Mouse (Mus musculus) midbrain, embryonic 14.5 days (tissue): ENCODE data around the gene Pum1. TPM values are rescaled to one million over a fixed set of nuclear protein-coding genes. Genes with fewer than 3 reads are reported as not detected.
A peak's percentile ranks its signal among the peaks of the same experiment; 100 is the strongest.

ENCODE experiments used
- ATAC-seq: fragments of 200-750 bp; cut with Nextera tagmentation; 2 replicates; pipeline ENCODE4 v1.8.0; 2017; ENCODE audit warnings: moderate number of reproducible peaks, moderate library complexity; ENCODE audit not compliant: low FRiP score, low TSS enrichment
- DNase-seq: peaks from one replicate; pipeline ENCODE4 v3.0.0-alpha.2; 2015
- H3K27ac ChIP-seq: fragments of 300-500 bp; sonication (generic); replicated peaks from 2 replicates; pipeline ENCODE4 v1.5.1; 2014; ENCODE audit warnings: mild to moderate bottlenecking, low read depth, low read length, moderate library complexity
- H3K27me3 ChIP-seq: fragments of 300-500 bp; sonication (generic); 2 replicates; pipeline ENCODE4 v1.6.1; 2014; ENCODE audit warnings: low read length, control low read depth, mixed read lengths; ENCODE audit not compliant: control insufficient read depth, insufficient read depth
- H3K36me3 ChIP-seq: fragments of 300-500 bp; sonication (generic); 2 replicates; pipeline ENCODE4 v1.6.1; 2014; ENCODE audit warnings: low read length, control low read depth; ENCODE audit not compliant: control insufficient read depth, insufficient read depth
- H3K4me1 ChIP-seq: fragments of 300-500 bp; sonication (generic); 2 replicates; pipeline ENCODE4 v1.6.1; 2014; ENCODE audit warnings: mild to moderate bottlenecking, antibody characterized with exemption, low read length, control low read depth; ENCODE audit not compliant: control insufficient read depth, insufficient read depth
- H3K4me2 ChIP-seq: fragments of 300-500 bp; sonication (generic); 2 replicates; pipeline ENCODE4 v1.6.1; 2014; ENCODE audit warnings: mild to moderate bottlenecking, low read length, moderate library complexity
- H3K4me3 ChIP-seq: fragments of 300-500 bp; sonication (generic); replicated peaks from 2 replicates; pipeline ENCODE4 v1.5.1; 2014; ENCODE audit warnings: low read depth, low read length
- H3K9ac ChIP-seq: fragments of 300-500 bp; sonication (generic); replicated peaks from 2 replicates; pipeline ENCODE4 v1.6.1; 2014; ENCODE audit warnings: mild to moderate bottlenecking, low read length, moderate library complexity
- H3K9me3 ChIP-seq: fragments of 300-500 bp; sonication (generic); 2 replicates; pipeline ENCODE4 v1.6.1; 2016; ENCODE audit warnings: low read length, control low read depth, mixed read lengths; ENCODE audit not compliant: control insufficient read depth
- WGBS: fragments of 180-500 bp; shearing (Covaris S2); extraction: QIAGEN DNeasy Blood & Tissue Kit; methylation state at CpG from one replicate; pipeline ENCODE4 v1.1.7; 2014; 5-methylcytosine and 5-hydroxymethylcytosine counted together
- polyA plus RNA-seq: library from polyadenylated mRNA; unstranded; fragments of >200 nt; fragmentation: Nextera tagmentation; extraction: Ambion mirVana; gene quantifications from 2 replicates; pipeline ENCODE4 v1.2.1, GENCODE M21; 2014

The Pum1 gene
- polyA plus RNA-seq, 1 experiment from 2014 or later, result 116 TPM

- DNase-seq (no peak), ATAC-seq (no peak)
- Histone ChIP-seq H3K9ac (no peak overlapping the region), H3K36me3 (peaks cover 22% of the 10 kb centered on the region; the same call in 1 of the 2 replicates), H3K27ac (no peak overlapping the region), H3K27me3 (no peaks in the 10 kb centered on the region), H3K4me2 (no peak overlapping the region), H3K9me3 (no peaks in the 10 kb centered on the region), H3K4me1 (0 out of 2 replicates have a peak, but pooled peaks cover 2% of the 10 kb centered on the region), H3K4me3 (no peak overlapping the region)
- WGBS, result over 99% methylated on average over 4 of the region's 4 CpGs
These were observed 41.5 kb downstream of the Pum1 start for GRCm38 (mm10) chr4:130704615-130705014.

DNA sequence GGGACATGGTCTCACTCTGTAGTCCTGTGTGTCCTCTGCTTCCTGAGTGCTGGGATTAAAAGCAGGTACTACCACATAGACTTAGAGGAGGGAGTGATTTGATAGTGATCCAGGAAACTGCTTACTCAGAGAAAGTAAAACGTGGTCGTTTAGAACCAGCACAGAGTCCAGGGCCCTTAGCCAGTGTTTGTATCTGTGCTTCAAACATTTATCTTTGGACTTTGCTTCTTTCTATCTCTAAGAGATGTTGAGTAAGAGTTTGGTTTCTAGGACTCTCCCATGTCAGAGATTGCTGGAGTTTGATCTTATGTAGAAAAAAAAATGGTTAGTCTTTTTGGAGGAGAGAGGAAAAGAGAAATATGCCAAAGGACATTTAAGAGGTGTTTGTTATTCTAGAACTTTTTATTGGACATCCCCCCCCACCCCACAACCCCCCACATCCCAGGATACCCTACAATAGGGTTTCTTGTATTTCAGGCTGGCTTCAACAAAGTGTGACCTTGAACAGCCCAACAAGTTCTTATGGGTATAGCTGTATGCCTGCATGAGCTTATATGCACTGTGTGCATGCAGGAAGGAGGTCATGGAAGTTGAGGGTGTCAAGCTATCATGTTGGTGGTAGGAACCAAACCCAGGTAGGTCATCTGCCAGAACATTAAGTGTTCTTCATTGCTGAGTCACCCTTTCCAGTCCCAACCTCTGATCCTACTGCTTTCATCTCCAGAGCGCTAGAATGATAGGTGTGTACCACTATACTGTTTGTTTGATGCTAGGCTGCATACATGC lies 43.3 kb downstream of the Pum1 start:
- H3K9ac ChIP-seq, result no peak overlapping the region
- H3K27ac ChIP-seq, result no peak overlapping the region
- peaks cover 22% of the 10 kb centered on the region; the same call in 1 of the 2 replicates for H3K36me3 ChIP-seq
- WGBS, result 94% methylated on average over 3 of the region's 3 CpGs
- no peak for DNase-seq
- ATAC-seq, result no peak
- no peaks in the 10 kb centered on the region for H3K9me3 ChIP-seq
- no peak overlapping the region for H3K4me2 ChIP-seq
- H3K4me1 ChIP-seq, result peaks cover 5% of the 10 kb centered on the region; the same call in 1 of the 2 replicates
- no peak overlapping the region for H3K4me3 ChIP-seq
- no peaks in the 10 kb centered on the region for H3K27me3 ChIP-seq

- ATAC-seq (no peak; the same call in 1 of the 2 replicates), DNase-seq (peak; percentile 20)
- Histone ChIP-seq H3K4me1 (peaks cover 21% of the 10 kb centered on the region), H3K27ac (no peak overlapping the region), H3K27me3 (no peaks in the 10 kb centered on the region), H3K9me3 (no peaks in the 10 kb centered on the region), H3K4me2 (no peak overlapping the region), H3K9ac (no peak overlapping the region), H3K36me3 (0 out of 2 replicates have a peak, but pooled peaks cover 2% of the 10 kb centered on the region), H3K4me3 (no peak overlapping the region)
- WGBS, result 37% methylated on average over 5 of the region's 5 CpGs
These were observed 48.3 kb downstream of the Pum1 start for GRCm38 (mm10) chr4:130711353-130711848.

DNA sequence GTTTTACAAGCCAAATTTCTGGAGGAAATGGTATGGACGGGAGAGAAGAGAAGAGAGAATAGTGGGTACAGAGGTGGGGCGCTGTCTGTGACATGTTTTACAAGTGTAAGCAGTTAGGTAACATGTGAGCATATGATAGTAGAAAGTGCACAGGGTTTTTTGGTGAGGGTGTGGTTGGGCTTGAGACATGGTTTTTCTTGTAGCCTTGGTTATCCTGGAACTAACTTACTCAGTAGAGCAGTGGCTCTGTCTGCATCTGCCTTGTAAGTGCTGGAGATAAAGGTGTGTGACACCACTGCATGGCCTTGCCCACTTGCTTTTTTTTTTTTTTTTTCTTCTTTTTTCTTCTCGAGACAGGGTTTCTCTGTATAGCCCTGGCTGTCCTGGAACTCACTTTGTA lies 49.2 kb downstream of the Pum1 start:
- Histone ChIP-seq H3K36me3 (0 out of 2 replicates have a peak, but pooled peaks cover 2% of the 10 kb centered on the region), H3K27me3 (no peaks in the 10 kb centered on the region), H3K9me3 (no peaks in the 10 kb centered on the region), H3K27ac (no peak overlapping the region), H3K4me1 (peaks cover 21% of the 10 kb centered on the region), H3K4me3 (no peak overlapping the region), H3K9ac (no peak overlapping the region), H3K4me2 (no peak overlapping the region)
- WGBS, result 90% methylated on average over 3 of the region's 3 CpGs
- ATAC-seq (no peak), DNase-seq (no peak)

- WGBS, result 91% methylated on average over 5 of the region's 5 CpGs
- peaks cover 21% of the 10 kb centered on the region for H3K4me1 ChIP-seq
These were observed 50.3 kb downstream of the Pum1 start for GRCm38 (mm10) chr4:130713430-130713829.

GRCm38 (mm10) chr4:130715126-130715525 lies 52.0 kb downstream of the Pum1 start:
- Histone ChIP-seq H3K9ac (no peak overlapping the region), H3K4me2 (no peak overlapping the region), H3K4me3 (no peak overlapping the region), H3K27me3 (no peaks in the 10 kb centered on the region), H3K36me3 (peaks cover 4% of the 10 kb centered on the region; the same call in 1 of the 2 replicates), H3K9me3 (no peaks in the 10 kb centered on the region), H3K27ac (no peak overlapping the region), H3K4me1 (peaks cover 22% of the 10 kb centered on the region)
- ATAC-seq (no peak), DNase-seq (no peak)

More at GRCm38 (mm10) chr4:130713430-130713829, 50.3 kb downstream of the Pum1 start:
- H3K27ac ChIP-seq, result no peak overlapping the region
- H3K4me2 ChIP-seq, result no peak overlapping the region
- H3K4me3 ChIP-seq, result no peak overlapping the region
- no peaks in the 10 kb centered on the region for H3K27me3 ChIP-seq
- H3K36me3 ChIP-seq, result 0 out of 2 replicates have a peak, but pooled peaks cover 2% of the 10 kb centered on the region
- ATAC-seq, result no peak
- H3K9me3 ChIP-seq, result no peaks in the 10 kb centered on the region
- no peak for DNase-seq
- no peak overlapping the region for H3K9ac ChIP-seq

GRCm38 (mm10) chr4:130715623-130716022 lies 52.5 kb downstream of the Pum1 start:
- no peak for ATAC-seq
- no peak overlapping the region for H3K27ac ChIP-seq
- peaks cover 27% of the 10 kb centered on the region for H3K4me1 ChIP-seq
- H3K27me3 ChIP-seq, result no peaks in the 10 kb centered on the region
- H3K9me3 ChIP-seq, result no peaks in the 10 kb centered on the region
- H3K4me3 ChIP-seq, result no peak overlapping the region
- DNase-seq, result no peak
- H3K9ac ChIP-seq, result no peak overlapping the region
- no peak overlapping the region for H3K4me2 ChIP-seq
- peaks cover 4% of the 10 kb centered on the region; the same call in 1 of the 2 replicates for H3K36me3 ChIP-seq

DNA sequence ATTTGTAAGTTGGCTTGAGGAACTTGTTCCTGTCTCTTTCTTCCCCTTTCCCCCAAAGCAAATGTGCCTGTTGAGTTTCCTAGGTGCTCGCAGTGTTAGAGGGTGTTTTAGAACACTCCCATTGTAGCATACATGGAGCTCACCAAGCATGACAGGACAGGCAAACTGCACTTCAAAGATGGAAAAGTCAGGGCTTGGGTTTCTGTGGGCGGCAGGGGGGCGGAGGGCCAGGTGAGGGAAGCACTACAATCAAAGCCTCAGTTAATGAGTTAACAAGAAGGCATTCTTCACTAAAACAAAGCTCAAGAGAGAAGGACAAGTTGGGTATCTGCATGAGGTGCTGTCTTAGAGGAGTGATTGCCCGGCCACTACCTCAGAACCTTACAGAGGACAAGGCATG lies 56.2 kb downstream of the Pum1 start:
- no peaks in the 10 kb centered on the region for H3K9me3 ChIP-seq
- peaks cover 39% of the 10 kb centered on the region for H3K4me1 ChIP-seq

DNA sequence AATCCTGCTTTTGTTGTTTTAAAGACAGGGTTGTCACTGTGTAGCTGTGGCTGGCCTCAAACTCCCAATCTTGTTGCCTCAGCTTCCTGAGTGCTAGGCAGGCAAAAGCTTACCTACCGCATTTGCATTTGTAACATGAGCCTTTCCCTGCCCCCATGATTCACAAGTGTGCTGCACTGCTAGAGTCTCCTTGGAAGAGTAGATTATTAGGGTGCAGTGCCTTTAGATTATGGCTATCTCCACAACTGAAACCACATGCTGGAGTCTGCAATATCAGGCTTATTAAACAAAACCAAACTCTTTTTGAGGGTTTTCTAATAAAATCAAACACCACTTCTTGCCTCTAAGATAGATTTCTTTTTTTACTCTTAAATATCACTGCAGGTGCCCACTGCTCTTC lies 59.5 kb downstream of the Pum1 start:
- DNase-seq (no peak), ATAC-seq (no peak)
- Histone ChIP-seq H3K4me3 (no peak overlapping the region), H3K4me1 (peaks cover 36% of the 10 kb centered on the region), H3K9me3 (no peaks in the 10 kb centered on the region), H3K9ac (no peak overlapping the region), H3K27me3 (no peaks in the 10 kb centered on the region), H3K4me2 (no peak overlapping the region), H3K27ac (no peak overlapping the region), H3K36me3 (peaks cover 4% of the 10 kb centered on the region; the same call in 1 of the 2 replicates)
- WGBS, result 6% methylated on average over 1 of the region's 1 CpGs

More for the DNA sequence above, 56.2 kb downstream of the Pum1 start:
- Histone ChIP-seq H3K4me3 (no peak overlapping the region), H3K36me3 (peaks cover 4% of the 10 kb centered on the region; the same call in 1 of the 2 replicates), H3K4me2 (no peak overlapping the region), H3K9ac (no peak overlapping the region), H3K27ac (no peak overlapping the region), H3K27me3 (no peaks in the 10 kb centered on the region)
- ATAC-seq (no peak), DNase-seq (no peak)
- 83% methylated on average over 4 of the region's 4 CpGs for WGBS
